Mouse (Mus musculus) liver, postnatal 0 days (tissue): ENCODE results near the gene Plcb4.

Experiments used
- CTCF ChIP-seq: sonication (generic); IDR thresholded peaks from 2 replicates; pipeline ENCODE4 v1.5.1; 2016; ENCODE audit warnings: antibody characterized with exemption, low read depth
- EP300 ChIP-seq: IDR thresholded peaks from 2 replicates; pipeline ENCODE4 v1.6.1; 2016; ENCODE audit warnings: antibody characterized with exemption, low read depth, mild to moderate bottlenecking

- TF ChIP-seq CTCF (no peak), EP300 (no peak)
Observed at GRCm38 (mm10) chr2:135769701-135770100, 110.9 kb downstream of the Plcb4 start.
